Mouse (Mus musculus): ENCODE data around the gene Spaca6. TPM values are rescaled to one million over a fixed set of nuclear protein-coding genes. Genes with fewer than 3 reads are reported as not detected.
"Not testable (repeated sequence)": the region's sequence is repeated elsewhere in the genome, so short reads cannot be mapped to it uniquely, and the experiment has no call there.

The Spaca6 gene
- total RNA-seq, 2 experiments from 2014 or later: 91.4 to 104 TPM

DNA sequence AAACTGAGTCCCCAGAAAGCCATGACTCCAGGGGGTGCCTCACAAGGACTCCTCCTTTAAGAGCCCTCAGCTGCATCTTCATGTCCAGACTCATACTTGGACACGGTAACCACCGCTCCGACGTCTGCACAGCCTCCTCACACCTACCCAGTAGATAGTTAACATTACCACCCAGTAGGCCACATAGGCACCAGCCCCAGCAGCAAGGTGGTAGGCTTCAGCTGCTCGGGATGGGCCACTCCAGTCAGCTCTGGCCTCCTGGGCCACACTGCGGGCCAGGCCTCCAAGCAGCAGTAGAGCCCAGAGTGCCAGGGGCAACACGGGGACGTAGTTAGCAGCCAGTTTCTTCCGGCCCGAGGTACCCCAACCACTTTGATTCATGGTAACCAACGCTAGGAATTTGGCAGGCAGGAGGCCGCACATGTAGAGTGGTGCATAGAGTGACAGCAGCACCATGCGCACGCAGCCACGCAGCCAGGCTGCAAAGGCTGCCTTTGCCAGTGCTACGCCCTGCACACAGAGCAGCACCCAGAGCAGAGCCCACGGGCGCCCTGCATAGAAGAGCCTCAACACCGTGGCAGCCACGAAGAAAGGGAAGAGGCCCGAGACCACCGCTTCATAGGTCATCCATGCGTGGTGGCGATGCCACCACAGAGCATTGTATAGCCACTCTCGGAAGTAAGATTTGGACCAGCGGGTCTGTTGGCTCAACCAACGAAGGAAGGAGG is 16.7 kb downstream of the Spaca6 start:
- DNase-seq (ENCODE audit: low spot score in 2 of 2): no peak

DNA sequence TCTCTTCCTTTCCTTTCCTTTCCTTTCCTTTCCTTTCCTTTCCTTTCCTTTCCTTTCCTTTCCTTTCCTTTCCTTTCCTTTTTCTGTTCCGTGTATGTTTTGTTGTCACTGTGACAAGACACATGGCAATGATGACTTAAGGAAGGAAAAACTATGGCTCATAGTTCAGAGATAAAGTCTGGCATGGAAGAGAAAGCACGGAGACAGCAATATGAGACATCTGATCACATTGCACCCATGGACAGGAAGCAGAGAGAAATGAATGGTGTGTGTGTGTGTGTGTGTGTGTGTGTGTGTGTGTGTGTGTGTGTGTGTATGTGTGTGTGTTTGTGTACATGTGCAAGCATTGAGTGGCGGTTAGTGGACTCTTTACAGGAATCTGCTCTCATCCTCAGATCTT is 17.6 kb downstream of the Spaca6 start:
- DNase-seq (ENCODE audit: low spot score in 2 of 2): not testable (repeated sequence)

DNA sequence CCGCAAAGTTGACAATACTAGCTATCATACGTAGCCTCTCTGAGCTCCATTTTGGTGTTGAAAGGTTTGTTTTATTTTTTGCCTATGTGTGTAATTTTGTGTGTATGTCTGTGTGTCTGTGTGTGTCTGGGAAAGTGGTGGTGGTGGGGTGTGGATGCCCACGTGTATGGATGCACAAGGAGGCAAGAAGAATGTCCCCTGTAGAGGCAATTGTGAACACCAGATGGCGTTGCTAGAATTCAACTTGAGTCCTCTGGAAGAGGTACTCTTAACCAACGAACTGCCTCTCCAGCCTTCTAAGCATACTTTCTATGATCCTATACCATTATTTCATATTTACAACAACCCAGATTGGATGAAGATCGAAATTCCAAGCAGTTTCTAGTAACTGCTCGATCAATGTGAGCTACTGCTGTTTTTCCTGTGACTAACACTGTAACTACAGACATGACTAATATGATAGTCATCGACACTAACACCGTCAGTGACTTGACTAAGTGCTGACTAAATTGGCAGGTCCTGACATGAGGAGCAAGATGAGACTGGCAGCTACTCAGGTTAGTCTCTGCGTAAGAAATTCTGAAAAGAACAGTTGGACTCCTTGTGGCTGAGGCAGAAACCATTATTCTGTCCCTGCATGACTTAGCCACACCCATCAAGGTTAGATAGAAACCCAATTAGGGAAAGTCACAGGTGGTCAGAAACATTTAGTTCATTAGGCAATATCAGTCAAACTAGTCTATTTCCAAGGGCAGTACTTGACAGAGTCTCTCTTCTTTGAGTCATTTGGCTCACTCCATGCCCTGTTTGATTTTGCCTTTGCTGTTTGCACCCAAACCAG is 18.4 kb downstream of the Spaca6 start:
- no peak for DNase-seq (ENCODE audit: low spot score in 2 of 2)

DNA sequence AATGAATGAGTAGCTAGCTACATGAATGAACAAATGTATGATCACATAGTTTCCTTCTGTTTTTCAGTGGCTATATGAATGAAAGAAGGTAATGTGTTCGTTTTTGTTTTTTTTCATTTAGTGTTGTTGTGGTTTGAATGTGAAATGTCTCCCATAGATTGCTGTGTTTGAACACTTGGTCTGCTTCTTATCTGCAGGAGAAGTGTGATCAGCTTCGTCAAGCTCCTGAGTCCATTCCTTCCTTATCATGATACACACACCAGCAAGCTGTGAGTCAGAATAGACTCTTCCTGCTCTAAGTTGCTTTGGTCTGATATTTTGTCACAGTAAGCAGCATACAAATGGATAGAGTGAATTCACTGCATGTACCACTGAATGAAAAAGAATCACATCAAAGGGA is 22.0 kb downstream of the Spaca6 start:
- DNase-seq (ENCODE audit: low spot score in 2 of 2): no peak

DNA sequence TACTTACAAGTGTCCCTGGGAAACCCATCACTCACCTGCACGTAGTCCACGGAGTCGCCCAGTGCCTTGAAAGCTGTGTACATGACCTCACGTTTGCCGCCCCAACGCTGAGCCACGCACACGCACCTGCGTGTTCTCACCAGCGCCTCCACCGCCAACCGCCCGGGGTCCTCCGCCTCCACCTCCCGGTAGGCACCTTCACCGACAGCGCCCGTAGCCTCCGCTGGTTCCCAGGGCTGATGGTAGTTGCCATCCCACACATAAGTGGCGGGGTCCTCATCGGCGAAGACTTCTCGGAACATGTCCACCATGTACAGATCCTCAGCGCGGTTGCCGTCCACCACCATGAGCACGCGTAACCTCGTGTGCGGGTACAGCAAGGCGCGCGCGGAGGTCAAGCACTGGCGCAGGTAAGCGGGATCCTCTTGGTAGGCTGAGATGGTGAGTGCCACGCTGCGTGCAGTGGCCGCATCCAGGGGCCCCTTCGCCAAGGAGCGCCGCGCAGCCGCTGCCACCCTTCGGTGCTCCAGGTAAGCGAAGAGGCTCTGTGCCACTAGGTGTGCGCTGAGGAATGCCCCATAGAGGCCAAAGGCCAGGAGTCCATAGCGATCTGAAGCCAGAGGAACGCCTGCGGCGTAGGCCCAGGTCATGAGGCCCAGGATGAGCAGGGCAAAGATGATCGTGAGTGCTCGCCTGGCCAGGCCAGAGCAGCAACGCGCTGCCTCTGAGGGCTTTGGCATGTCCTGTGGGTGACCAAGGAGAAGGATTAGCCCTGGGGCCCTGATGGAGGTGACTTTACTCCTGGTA is 23.2 kb downstream of the Spaca6 start:
- DNase-seq (ENCODE audit: low spot score in 2 of 2): no peak

DNA sequence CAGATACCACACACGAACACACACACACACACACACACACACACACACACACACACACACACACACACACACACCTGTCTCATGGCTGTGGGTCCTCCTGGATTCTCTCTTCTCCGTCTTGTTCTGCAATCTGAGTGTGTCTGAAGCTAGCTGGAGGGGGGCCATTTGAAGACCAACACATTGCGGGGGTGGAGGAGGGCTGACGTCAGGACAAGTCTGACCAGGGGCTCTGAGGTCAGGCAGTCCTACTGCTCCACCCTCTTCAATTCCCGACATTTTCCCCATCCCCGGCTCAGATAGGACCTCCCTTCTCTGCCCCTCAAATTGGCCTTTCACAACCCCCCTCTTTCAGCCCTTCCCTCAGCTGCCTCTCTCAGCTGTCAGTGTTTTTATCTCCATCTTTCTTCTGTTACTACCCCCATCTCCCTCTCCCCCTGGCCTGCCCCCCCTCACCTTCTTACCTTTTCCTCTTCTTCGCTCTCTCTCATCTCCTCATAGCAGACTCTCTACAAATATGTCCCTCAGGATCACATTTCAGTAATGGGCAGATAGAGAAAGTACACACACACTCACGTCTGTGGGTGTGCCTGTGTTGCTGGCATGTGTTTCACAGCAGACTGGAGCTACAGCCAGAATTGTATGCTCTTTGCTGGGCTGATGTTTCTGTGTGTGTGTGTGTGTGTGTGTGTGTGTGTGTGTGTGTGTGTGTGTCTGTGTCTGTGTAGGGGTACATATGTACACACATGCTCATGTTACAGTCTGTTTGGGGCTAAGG is 28.3 kb downstream of the Spaca6 start, which contains the start of gene Has1:
Gene Has1 (minus strand): TSS at position 142 of the 775 bp plus-strand sequence.
- DNase-seq (ENCODE audit: low spot score in 2 of 2): no peak

DNA sequence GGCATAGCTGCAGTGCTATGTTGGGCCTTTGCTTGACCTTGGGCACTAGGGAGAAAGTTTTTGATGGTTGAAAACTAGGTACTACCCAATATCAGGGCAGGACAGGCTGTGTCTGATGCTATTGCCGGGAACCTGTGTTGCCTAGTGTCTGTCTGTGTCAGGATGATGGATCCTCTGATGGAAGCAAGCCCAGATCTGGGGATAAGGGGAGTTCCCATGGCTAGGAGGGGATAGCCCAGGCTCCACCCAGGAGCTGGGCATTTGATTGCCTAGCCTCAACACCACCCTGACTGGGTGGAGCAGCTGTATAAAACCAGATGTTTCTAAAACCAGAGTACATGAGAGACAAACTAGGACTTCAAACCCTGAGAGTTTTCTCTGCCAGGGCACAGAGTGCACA is 29.7 kb downstream of the Spaca6 start:
- DNase-seq (ENCODE audit: low spot score in 2 of 2): no peak

DNA sequence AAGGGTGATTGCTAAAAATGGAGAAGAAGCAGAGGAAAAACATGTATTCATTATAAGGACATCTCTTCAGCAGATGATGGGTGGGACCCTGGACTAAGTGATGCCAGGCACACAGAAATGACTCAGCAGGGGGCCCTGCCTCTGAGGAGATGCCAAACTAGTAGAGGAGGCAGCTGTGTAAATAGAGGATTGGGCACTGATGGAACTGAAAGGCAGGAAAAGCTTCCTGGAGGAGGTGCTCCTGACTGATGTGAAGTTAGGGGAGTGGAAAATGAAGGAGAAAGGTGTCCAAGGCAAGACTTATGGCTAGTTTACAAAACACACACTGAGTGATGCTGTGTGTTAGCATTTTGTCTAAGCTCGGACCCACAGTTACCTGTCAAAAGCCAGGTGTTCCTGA is 30.5 kb downstream of the Spaca6 start:
- no peak for DNase-seq (ENCODE audit: low spot score in 2 of 2)

DNA sequence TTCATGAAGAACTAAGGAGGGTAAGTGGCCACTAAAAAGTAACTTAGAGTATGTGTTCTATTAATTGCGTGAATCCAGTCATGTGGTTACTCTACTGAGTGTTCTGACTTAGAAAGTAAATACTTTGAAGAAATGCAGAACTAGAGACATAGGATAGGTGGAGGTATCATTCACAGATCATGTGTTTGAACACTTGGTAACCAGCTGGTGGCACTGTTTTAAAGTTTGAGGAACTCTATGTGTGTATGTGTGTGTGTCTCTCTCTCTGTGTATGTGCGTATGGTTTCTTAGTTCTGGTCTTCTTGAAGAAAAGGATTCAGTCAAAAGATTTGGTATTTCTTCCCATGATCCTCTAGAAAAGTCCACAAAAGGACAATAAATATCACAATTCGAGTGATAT is 33.2 kb downstream of the Spaca6 start:
- no peak for DNase-seq (ENCODE audit: low spot score in 2 of 2)

DNA sequence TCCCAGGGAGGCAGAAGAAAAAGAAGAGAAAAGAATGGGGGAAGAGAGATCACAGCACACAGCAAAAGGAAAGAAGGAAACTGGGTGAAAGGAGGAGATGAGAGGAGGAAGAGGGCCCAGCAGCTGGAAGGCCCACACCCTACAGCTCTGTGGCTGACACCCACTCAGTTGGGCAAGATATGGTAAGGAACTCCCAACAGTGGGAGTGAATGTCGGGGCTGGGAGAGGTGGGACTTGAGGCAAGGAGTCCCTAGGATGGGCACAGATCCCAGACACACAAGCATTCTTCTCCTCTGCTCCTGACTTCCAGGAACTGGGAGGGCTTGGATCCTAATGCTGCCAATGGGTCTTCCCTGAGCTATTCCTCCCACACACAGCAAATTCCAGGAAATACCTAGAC is 35.4 kb downstream of the Spaca6 start:
- no peak for DNase-seq (ENCODE audit: low spot score in 2 of 2)

DNA sequence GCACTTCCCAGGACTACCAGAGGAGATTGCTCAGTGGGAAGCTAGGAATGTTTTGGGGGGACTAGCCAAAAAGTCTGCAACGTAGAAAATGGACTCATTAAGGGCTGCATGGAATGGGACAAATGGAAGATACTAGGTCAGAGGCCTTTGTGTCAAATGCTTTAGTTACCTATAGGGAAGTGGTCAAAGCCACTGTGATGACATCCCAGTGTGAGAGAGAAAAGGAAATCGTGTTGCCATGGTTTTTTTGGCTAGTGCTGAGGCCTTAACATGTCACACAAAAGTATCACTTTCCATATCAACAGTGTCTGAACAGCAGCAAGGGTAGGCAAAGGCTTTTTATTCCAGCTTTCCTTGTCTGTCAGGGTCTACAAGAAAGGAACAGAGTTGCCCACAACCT is 38.2 kb downstream of the Spaca6 start:
- no peak for DNase-seq (ENCODE audit: low spot score in 2 of 2)

DNA sequence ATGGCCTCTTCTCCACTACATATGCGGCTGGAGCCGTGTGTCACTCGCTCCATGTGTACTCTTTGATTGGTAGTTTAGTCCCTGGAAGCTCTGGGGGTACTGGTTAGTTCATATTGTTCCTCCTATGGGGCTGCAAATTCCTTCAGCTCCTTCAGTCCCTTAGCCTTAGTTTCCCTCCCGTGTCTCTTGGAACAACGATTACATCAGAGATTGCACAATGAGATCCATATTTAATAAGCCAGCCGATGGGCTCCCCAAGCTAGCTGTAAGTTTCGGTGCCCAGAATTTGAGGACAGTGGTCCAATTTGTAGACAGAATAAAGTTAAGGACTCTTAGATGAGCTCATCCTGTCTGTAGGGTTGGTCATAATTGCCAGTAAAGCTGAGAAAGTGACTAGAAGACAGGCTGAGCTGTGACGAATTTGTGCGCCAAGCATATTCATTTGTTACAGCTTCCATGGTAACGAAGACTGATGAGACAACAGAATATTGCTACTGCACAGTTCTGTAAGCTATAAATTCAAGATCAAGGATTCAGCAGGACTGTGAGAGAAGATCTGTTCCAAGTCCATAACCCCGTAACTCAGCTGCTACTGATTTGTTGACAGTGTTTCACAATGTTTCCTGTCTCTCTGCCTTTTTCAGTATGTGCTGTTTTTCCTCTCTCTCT is 40.0 kb downstream of the Spaca6 start:
- DNase-seq (ENCODE audit: low spot score in 2 of 2): peak in 1 of 2 experiments; percentile 39

DNA sequence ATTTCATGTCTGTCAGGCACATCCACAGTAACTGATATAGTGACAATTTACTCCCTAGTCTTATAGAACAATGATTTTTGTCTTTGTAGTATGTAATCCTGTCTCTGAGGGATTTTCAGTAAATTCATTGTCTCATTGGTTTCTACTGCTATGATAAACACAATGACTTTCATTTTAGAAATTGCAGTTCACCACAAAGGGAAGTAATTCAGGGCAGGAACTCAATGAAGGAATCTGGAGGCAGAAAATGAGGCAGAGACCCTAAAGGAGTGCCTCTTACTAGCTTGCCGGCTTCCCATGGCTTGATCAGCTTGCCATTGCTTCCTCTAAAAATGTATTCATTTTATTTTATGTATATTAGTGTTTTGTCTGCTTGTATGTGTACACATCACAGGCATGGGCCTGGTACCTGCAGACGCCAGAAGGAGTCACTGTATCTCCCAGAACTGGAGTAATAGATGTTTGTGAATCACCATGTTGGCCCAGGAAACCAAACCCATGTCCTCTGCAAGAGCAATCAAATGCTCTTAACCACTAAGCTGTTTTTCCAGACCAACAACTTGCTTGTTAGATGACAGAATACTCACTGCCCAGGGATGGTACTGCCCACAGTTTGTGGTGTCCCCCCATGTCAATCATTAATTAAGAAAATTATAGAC is 44.1 kb downstream of the Spaca6 start:
- DNase-seq (ENCODE audit: low spot score in 2 of 2): no peak

DNA sequence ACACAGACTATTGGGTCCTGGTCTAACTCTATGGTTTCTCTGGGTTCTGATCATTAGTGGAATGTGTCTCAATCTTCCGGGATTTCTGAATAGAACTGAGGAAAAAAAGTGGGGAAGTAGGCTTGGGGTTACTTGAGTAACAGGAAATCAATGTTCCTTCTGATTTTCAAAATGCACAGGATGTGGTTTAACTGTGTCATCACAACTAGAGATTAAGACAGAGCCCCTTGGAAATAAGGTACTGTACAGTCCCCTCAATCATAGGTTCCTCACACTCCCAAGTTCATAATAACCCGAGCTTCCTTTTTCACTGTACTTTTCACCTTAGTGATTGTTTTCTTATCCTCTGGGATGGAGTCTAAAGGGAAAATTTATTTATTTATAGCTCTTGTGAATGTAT is 44.7 kb downstream of the Spaca6 start:
- no peak for DNase-seq (ENCODE audit: low spot score in 2 of 2)

DNA sequence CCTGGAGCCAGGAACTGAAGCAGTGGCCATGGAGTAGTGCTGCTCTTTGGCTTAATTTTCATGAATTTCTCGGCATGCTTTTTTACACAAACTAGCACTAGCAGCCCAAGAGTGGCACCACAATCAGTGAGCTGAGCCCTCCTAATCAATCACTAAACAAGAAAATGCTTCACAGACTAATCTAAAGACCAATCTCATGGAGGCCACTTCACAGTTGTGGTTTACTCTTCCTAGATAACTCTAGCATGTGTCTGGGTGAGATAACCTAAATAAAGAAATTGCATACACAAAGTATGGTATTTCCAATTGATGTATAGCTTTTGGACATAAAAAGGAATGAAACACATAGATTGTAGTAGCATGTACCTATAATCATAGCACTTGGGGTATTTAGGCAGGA is 52.4 kb downstream of the Spaca6 start:
- no peak for DNase-seq (ENCODE audit: low spot score in 2 of 2)

DNA sequence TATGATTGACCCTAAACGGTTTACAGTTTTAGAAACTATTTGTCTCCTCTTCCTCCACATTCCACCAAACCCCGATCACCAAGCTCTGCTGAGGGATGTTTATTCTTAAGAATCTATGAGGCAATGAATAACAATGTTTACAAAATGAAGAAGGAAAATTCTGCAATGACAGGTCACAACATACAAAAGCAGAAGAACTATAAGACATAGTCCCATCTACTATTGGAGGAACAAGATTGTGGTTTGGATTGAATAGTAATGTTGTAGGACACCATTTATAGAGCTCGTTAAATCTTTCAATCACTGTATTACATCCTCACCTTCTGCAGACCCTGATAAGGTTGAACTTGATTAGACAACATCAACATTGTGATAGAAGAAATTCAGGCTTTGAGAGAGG is 55.7 kb downstream of the Spaca6 start:
- DNase-seq (ENCODE audit: low spot score in 2 of 2): no peak

DNA sequence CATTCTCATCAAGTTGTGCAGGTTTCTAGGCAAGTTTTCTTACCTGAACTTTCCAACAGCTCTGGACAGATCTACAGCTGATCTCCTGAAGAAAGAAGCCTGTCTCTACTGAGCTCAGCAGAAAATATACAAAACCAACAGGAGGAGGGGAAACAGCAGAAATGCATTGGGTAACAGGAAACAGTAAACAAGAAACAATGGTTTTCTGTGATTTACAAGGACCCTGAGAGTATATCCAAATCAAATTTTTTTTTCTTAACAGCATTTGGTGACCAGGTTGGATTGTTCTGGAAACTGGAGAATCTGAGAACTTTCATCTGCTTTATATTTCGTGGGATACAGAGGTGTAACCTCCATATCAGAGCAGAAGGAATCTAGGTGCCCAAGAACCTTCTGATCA is 56.9 kb downstream of the Spaca6 start, which contains the start of gene Fpr1:
Gene Fpr1 (minus strand): TSS at position 101 of the 400 bp plus-strand sequence.
- DNase-seq (ENCODE audit: low spot score in 2 of 2): no peak

DNA sequence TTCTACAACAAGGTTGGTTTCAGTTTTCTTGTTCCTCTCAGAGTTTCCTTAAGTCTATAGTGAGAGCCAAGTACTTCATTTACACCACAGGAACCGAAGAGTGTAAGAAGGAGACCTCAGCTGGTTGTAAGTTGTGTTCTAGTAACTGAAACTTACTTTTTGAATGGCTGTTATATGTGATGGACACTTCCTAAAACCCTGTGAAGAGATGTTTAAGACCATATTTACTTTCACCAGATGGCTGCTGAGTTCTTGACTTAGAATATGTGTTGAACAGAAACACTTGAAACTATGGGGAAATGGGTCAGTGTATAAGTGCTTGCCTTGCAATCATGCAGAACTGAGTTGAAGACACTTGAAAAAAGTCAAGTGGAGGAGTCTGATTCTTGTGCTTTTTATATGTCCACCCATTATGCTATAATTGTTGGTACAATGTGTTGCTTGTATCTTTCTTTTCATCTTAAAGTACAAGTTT is 60.9 kb downstream of the Spaca6 start, which contains the start of the genes Fpr2 and Fpr3:
Gene Fpr2 (plus strand): TSS at position 51 of the 475 bp plus-strand sequence.
Gene Fpr3 (plus strand): TSS at position 79 of the 475 bp plus-strand sequence.
- DNase-seq (ENCODE audit: low spot score in 2 of 2): no peak

DNA sequence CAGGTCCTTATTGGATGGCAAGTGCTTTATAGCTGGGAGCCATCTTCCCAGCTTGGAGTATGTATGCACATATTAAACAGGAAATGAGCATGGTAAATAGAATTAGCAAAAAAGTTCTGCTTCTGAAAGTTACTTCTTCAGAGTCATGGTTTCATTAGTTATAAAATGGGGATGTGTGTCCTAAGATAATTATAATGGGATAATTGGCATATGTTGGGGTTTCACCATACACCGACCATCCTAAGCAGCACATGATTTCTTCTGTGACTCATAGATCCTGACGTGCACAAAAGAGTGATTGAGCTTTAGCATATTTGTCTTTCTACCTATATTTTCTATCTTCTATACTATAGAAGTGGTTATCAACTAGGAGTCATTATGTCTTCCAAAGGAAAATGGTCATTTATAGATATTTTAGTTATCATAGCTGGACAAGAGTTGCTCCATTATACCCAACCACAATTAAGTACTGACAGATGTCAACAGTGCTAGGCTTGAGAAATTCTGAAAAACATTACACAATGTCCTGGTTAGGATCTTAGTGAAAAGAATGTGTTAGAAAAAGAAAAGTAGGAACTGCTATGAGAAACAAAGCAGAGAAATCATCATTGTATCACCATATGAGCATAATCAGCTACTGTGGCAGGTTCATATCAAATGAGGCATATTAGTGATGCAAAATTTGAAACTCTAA is 62.9 kb downstream of the Spaca6 start:
- DNase-seq (ENCODE audit: low spot score in 2 of 2): no peak

All from layer of hippocampus, postnatal 14 days (tissue).